Mouse (Mus musculus) heart, adult 18-20 months (tissue): ENCODE data around the gene Leap2. TPM values are rescaled to one million over a fixed set of nuclear protein-coding genes. Genes with fewer than 3 reads are reported as not detected.

Experiments
- DNase-seq, 2 experiments: peaks; one replicate each; pipeline ENCODE4 v3.0.0; 2021 to 2022; ENCODE audit warnings: mixed read lengths in 1 of 2
- long read RNA-seq, 2 experiments: library from polyadenylated mRNA; stranded (forward); transcript quantifications; one replicate each; pipeline ENCODE4 v2.0.0; 2021
- total RNA-seq, 2 experiments: library from RNA; stranded (reverse); gene quantifications; 2 replicates each; pipeline ENCODE4 v1.2.3; 2021

The Leap2 gene
- not detected for total RNA-seq
- long read RNA-seq, experiment 1, partial matches to known transcripts = 1 of 1 reads
- long read RNA-seq, experiment 1, other reads (novel, unspliced or antisense) = 0 of 1 reads
- long read RNA-seq, experiment 2 = 0 reads

- no peak for DNase-seq
These were observed at the start of gene Leap2 for GRCm38 (mm10) chr11:53423036-53423435. TSS of gene Leap2 (minus strand) at chr11:53423170.

- no peak for DNase-seq
These were observed 49.7 kb upstream of the Leap2 start for GRCm38 (mm10) chr11:53472709-53473108.

- peak; percentile 91 to 97 for DNase-seq
These were observed 47.2 kb upstream of the Leap2 start, which contains the start of gene Gm9837 for GRCm38 (mm10) chr11:53469968-53470695. TSS of gene Gm9837 (minus strand) at chr11:53470479.

GRCm38 (mm10) chr11:53469294-53469967 is 46.5 kb upstream of the Leap2 start:
- DNase-seq = no peak

GRCm38 (mm10) chr11:53466231-53466971 is 43.4 kb upstream of the Leap2 start:
- DNase-seq = peak; percentile 72 to 88

- DNase-seq = no peak
These were observed 40.8 kb upstream of the Leap2 start for GRCm38 (mm10) chr11:53463551-53464424.

GRCm38 (mm10) chr11:53461727-53462126 is 38.8 kb upstream of the Leap2 start:
- DNase-seq = no peak

GRCm38 (mm10) chr11:53460192-53460591 is 37.2 kb upstream of the Leap2 start:
- no peak for DNase-seq

- no peak for DNase-seq
These were observed 36.0 kb upstream of the Leap2 start for GRCm38 (mm10) chr11:53458996-53459395.

- DNase-seq = peak in 1 of 2 experiments; percentile 34
These were observed 34.5 kb upstream of the Leap2 start for GRCm38 (mm10) chr11:53457372-53457954.

GRCm38 (mm10) chr11:53456474-53457371 is 33.8 kb upstream of the Leap2 start, which contains the start of the genes Gm10447 and Shroom1:
TSS of gene Gm10447 (minus strand) at chr11:53457110.
TSS of gene Shroom1 (plus strand) at chr11:53457205.
- peak; percentile 66 to 75 for DNase-seq

- DNase-seq = no peak
These were observed 30.1 kb upstream of the Leap2 start for GRCm38 (mm10) chr11:53453031-53453430.

GRCm38 (mm10) chr11:53452396-53452795 is 29.4 kb upstream of the Leap2 start:
- DNase-seq = peak in 1 of 2 experiments; percentile 49

GRCm38 (mm10) chr11:53451361-53451760 is 28.4 kb upstream of the Leap2 start:
- no peak for DNase-seq

GRCm38 (mm10) chr11:53450070-53450705 is 27.2 kb upstream of the Leap2 start:
- no peak for DNase-seq

- peak; percentile 78 to 86 for DNase-seq
These were observed 25.6 kb upstream of the Leap2 start for GRCm38 (mm10) chr11:53448529-53448928.

GRCm38 (mm10) chr11:53447996-53448395 is 25.0 kb upstream of the Leap2 start:
- no peak for DNase-seq

- DNase-seq = no peak
These were observed 23.2 kb upstream of the Leap2 start for GRCm38 (mm10) chr11:53446183-53446582.

- DNase-seq = no peak
These were observed 22.6 kb upstream of the Leap2 start for GRCm38 (mm10) chr11:53445562-53445961.
